Mouse (Mus musculus) heart, adult 2 months (tissue): Measurements from ENCODE around the gene Lbx1.

Experiments
- CTCF ChIP-seq: fragments of 200-600 bp; IDR thresholded peaks from 2 replicates; pipeline ENCODE4 v1.8.1; 2022; ENCODE audit warnings: antibody characterized with exemption, mild to moderate bottlenecking, moderate library complexity
- POLR2A ChIP-seq: fragments of 200-500 bp; IDR thresholded peaks from 2 replicates; pipeline ENCODE4 v1.6.1; 2011; ENCODE audit warnings: mild to moderate bottlenecking, low read depth, low read length, control low read depth; ENCODE audit not compliant: insufficient read depth

GRCm38 (mm10) chr19:45242348-45243263 is 7.0 kb upstream of the Lbx1 start:
- TF ChIP-seq POLR2A (no peak), CTCF (no peak)
